Mouse (Mus musculus) cortical plate, adult 2 months (tissue): ENCODE data around the gene Map2. TPM values are rescaled to one million over a fixed set of nuclear protein-coding genes. Genes with fewer than 3 reads are reported as not detected.

Experiments
- H3K27ac ChIP-seq: fragments of 200-500 bp; 2 replicates; pipeline ENCODE4 v1.5.1; 2012; ENCODE audit warnings: low read length, control low read depth, inconsistent platforms; ENCODE audit not compliant: insufficient read depth
- H3K4me1 ChIP-seq: fragments of 200-500 bp; 2 replicates; pipeline ENCODE4 v1.6.1; 2011; ENCODE audit warnings: low read length; ENCODE audit not compliant: control insufficient read depth, insufficient read depth
- H3K4me3 ChIP-seq: fragments of 200-500 bp; 2 replicates; pipeline ENCODE4 v1.5.1; 2011; ENCODE audit warnings: mild to moderate bottlenecking, low read length, control low read depth; ENCODE audit not compliant: insufficient read depth
- CTCF ChIP-seq: fragments of 200-500 bp; IDR thresholded peaks from 2 replicates; pipeline ENCODE4 v1.5.1; 2011; ENCODE audit warnings: mild to moderate bottlenecking, control low read depth, low read length; ENCODE audit not compliant: insufficient read depth; ENCODE audit errors: extremely low read depth
- POLR2A ChIP-seq: fragments of 200-500 bp; IDR thresholded peaks from 2 replicates; pipeline ENCODE4 v1.6.1; 2011; ENCODE audit warnings: mild to moderate bottlenecking, low read length, control low read depth; ENCODE audit not compliant: insufficient read depth; ENCODE audit errors: extremely low read depth
- polyA plus RNA-seq: library from polyadenylated mRNA; depleted of rRNA; stranded (reverse); fragments of >200 nt; gene quantifications from 2 replicates; pipeline ENCODE4 v1.2.3, GENCODE M21; 2012

Map2 gene
- polyA plus RNA-seq, 1 experiment: 479 TPM

DNA sequence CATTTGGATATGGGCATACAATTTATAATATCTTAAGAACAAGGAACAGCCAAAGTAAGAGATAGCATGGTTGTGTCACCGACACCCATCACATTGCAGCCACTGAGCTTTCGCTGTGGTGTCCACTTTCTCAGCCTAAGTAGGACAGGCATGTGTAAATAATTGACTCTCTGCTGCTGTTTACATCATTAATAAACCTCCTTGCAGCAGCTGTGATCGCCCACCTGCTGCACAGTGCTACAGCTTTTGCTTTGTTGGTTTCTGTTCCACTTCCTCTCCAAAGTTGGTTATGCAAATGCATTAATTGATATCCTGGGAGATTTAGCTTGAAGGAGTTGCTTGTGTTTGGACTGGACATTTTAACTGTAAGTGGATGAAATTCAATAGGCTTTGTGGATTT lies 53.1 kb downstream of the Map2 start:
- no peak for TF ChIP-seq POLR2A
- no peak for TF ChIP-seq CTCF
- Histone ChIP-seq H3K4me3 (no peak overlapping the region), H3K4me1 (no peaks in the 10 kb centered on the region; the same call in 1 of the 2 replicates), H3K27ac (no peak overlapping the region)

- no peak overlapping the region for H3K4me3 ChIP-seq
- H3K4me1 ChIP-seq: no peaks in the 10 kb centered on the region
- no peak for TF ChIP-seq POLR2A
- TF ChIP-seq CTCF: no peak
- H3K27ac ChIP-seq: no peak overlapping the region
Observed at GRCm38 (mm10) chr1:66230345-66230744, 55.3 kb downstream of the Map2 start.

DNA sequence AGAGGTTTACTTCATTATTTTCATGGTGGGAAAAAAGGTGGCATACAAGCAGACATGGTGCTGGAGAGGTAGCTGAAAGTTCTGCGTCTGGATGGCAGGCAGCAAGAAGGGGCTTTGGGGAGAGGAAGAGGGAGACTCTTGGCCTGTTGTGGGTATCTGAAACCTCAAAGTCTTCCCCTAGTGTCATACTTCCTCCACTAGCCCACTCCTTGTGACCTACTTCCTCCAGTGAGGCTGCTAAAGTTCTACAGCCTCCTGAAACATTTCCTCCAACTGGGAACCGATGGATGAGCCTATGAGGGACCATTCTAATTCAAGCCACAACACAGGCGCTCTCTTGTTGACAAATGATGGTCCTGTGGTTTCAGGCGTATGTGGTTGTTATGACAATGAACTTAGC lies 56.9 kb downstream of the Map2 start:
- H3K4me3 ChIP-seq: no peak overlapping the region
- H3K27ac ChIP-seq: no peak overlapping the region
- peaks cover 1% of the 10 kb centered on the region; the same call in 1 of the 2 replicates for H3K4me1 ChIP-seq
- TF ChIP-seq POLR2A (no peak), CTCF (no peak)

DNA sequence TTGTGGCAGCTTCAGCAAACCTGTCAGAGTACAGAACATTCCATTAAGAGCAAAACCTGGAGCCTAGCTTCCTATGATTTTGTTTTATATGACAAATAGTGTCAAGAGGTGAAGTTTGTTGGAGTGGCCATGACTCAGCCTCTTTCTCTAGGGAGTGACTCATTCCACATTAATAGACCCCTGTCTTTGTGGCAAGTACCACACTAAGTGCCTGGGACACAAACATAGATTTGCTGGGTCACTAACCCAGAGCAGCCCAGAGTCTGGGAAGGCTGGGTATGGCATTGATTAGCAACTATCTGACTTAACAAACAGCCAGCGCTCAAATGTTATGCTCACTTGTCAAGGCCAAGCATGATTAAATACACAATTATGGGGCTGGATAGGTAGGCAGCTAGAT lies 69.8 kb downstream of the Map2 start:
- Histone ChIP-seq H3K4me3 (no peak overlapping the region), H3K4me1 (no peaks in the 10 kb centered on the region), H3K27ac (no peak overlapping the region)
- TF ChIP-seq POLR2A: no peak
- no peak for TF ChIP-seq CTCF

- no peak for TF ChIP-seq CTCF
- no peak for TF ChIP-seq POLR2A
- Histone ChIP-seq H3K4me3 (no peak overlapping the region), H3K27ac (no peak overlapping the region), H3K4me1 (peaks cover 1% of the 10 kb centered on the region; the same call in 1 of the 2 replicates)
Observed at GRCm38 (mm10) chr1:66251649-66252332, 76.7 kb downstream of the Map2 start.

- Histone ChIP-seq H3K4me3 (no peak overlapping the region), H3K27ac (no peak overlapping the region), H3K4me1 (peaks cover 1% of the 10 kb centered on the region; the same call in 1 of the 2 replicates)
- TF ChIP-seq POLR2A: no peak
- TF ChIP-seq CTCF: no peak
Observed at GRCm38 (mm10) chr1:66252333-66252724, 77.3 kb downstream of the Map2 start.

DNA sequence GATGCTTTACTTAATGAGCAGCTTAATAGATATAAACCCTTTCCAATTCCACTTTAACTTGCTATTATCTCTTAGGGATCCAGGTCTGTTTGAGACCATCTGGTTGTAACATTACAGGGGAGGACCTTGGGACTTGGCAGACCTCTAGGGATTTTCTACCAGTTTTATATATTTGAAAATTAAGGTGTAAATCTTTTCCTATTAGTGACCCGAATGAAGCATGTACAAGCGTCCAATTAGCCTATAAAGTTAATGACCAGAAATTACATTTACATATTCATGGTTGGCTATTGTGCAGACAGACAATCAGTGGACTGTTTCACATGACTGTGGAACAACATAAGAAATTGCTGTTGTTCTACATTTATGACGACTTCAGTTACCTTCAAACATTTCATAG lies 88.1 kb downstream of the Map2 start:
- TF ChIP-seq CTCF (no peak), POLR2A (no peak)
- H3K4me3 ChIP-seq: no peak overlapping the region
- no peak overlapping the region for H3K27ac ChIP-seq
- H3K4me1 ChIP-seq: peaks cover 3% of the 10 kb centered on the region

DNA sequence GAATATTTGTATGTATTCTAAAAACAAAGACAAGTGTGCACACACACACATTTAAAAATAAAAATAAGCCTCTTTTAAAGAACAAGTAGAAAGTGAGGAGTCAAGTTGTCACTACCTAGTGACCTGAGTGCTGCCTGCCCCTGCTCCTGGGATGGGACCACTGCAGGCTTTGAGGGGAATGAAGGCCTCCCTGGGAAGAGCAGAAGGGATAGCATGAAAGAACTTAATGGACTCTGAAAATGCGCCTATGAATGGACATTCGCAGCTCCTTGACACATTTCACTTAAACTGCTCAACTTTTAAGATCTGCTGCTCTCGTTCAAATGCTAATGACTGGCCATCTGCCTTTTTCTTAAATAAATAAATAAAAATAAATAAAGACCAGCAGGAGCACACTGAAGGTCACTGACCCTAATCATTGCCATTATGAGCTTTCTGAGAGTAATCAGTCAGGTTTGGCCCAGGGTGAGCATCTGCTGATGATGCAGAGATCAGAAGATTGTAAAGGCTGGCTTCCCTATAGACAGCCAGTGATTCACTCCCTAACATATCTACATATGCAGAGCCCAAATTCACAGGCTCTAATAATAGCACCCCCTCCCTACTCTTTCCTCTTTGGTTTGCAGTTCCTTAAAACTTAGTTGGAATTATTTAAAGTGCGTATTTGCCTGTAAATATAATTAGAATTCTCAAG lies 91.3 kb downstream of the Map2 start:
- no peak overlapping the region for H3K4me3 ChIP-seq
- TF ChIP-seq CTCF (no peak), POLR2A (no peak)

DNA sequence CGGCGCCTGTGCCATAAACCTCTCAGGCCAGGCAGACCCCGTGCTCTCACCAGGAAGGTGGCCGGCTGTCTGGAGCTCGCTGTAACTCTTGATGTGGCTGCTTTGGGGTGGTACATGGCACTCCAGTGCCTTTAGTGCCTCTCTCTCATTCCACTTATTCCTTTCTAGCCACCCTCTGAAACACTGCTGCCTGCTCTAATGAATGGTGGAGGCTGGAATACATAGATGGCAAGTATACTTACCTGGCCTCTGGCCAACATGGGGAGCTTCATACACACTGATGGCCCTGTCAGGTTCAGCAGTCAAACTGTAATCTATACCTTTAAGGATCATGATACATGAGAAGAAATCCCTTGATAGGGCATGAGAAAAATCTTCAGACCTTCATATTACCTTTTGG lies 102.6 kb downstream of the Map2 start:
- H3K4me1 ChIP-seq: peaks cover 8% of the 10 kb centered on the region
- no peak for TF ChIP-seq CTCF
- no peak for TF ChIP-seq POLR2A
- no peak overlapping the region for H3K4me3 ChIP-seq
- peak overlapping the region; percentile 59; the same call in 1 of the 2 replicates for H3K27ac ChIP-seq

More for the DNA sequence above, 91.3 kb downstream of the Map2 start:
- Histone ChIP-seq H3K27ac (no peak overlapping the region), H3K4me1 (peaks cover 3% of the 10 kb centered on the region)
